Mouse (Mus musculus): ENCODE measurements around the gene Fam83b. TPM values are rescaled to one million over a fixed set of nuclear protein-coding genes. Genes with fewer than 3 reads are reported as not detected.

The Fam83b gene
- total and polyA plus RNA-seq, 3 experiments: 0.08 to 0.41 (median 0.40) TPM

- Histone ChIP-seq H3K9ac (ENCODE audit: insufficient read depth, low read depth) (no peak overlapping the region), H3K4me2 (ENCODE audit: insufficient read depth, low read depth, poor library complexity, severe bottlenecking) (no peak overlapping the region), H3K9me3 (replicated peaks; ENCODE audit: low read length) (no peaks in the 10 kb centered on the region), H3K27ac (ENCODE audit: insufficient read depth, low read depth) (no peak overlapping the region), H3K4me3 (replicated peaks in 1 of 3; ENCODE audit: low read depth in 2 of 3, low read length in 2 of 3, poor library complexity in 1 of 3) (no peak overlapping the region), H3K27me3 (replicated peaks) (no peaks in the 10 kb centered on the region), H3K79me2 (replicated peaks; ENCODE audit: control insufficient read depth, extremely low read depth, insufficient read depth, poor library complexity, severe bottlenecking) (no peaks in the 10 kb centered on the region), H3K4me1 (ENCODE audit: control insufficient read depth in 1 of 2, insufficient read depth in 2 of 2) (no peaks in the 10 kb centered on the region), H3K36me3 (replicated peaks in 1 of 2; ENCODE audit: control insufficient read depth in 1 of 2, insufficient read depth in 1 of 2, low read length in 1 of 2) (no peaks in the 10 kb centered on the region)
- dilution Hi-C loops (cut with MboI; ENCODE audit: extremely low pct_ligation_motif_present, extremely low pct_unique_long_range_greater_than_20kb, low sequenced_read_pairs): no loop called here
- in situ Hi-C loops (cut with MboI; ENCODE audit: low pct_ligation_motif_present, low pct_unique_long_range_greater_than_20kb, low sequenced_read_pairs): no loop called here
- peak; percentile 39 for TF ChIP-seq RAD21 (IDR thresholded peaks at IDR 0.05; ENCODE audit: low read depth, low read length)
- peak in 1 of 2 experiments; percentile 61; a peak in 2 of 4 replicates for TF ChIP-seq CTCF (conservative IDR thresholded peaks at IDR 0.05 in 1 of 2, IDR thresholded peaks at IDR 0.05 in 1 of 2; ENCODE audit: low read depth in 2 of 2, low read length in 2 of 2)
- no peak for TF ChIP-seq POLR2A (IDR thresholded peaks at IDR 0.05; ENCODE audit: low read depth, low read length)
- TF ChIP-seq SMC3 (IDR thresholded peaks at IDR 0.05; ENCODE audit: low read depth, low read length): peak; percentile 49
- no peak for TF ChIP-seq USF2 (conservative IDR thresholded peaks at IDR 0.05; ENCODE audit: low read depth, low read length)
- peak; percentile 25 for DNase-seq (ENCODE audit: extremely low read depth)
These were observed 105.4 kb downstream of the Fam83b start for GRCm38 (mm10) chr9:76461547-76461946.

- H3K4me3 ChIP-seq (replicated peaks in 1 of 3; ENCODE audit: low read depth in 2 of 3, low read length in 2 of 3, poor library complexity in 1 of 3): no peak overlapping the region
- no peak for TF ChIP-seq SMC3 (IDR thresholded peaks at IDR 0.05; ENCODE audit: low read depth, low read length)
- TF ChIP-seq RAD21 (IDR thresholded peaks at IDR 0.05; ENCODE audit: low read depth, low read length): no peak
- no peak for TF ChIP-seq CTCF (conservative IDR thresholded peaks at IDR 0.05 in 1 of 2, IDR thresholded peaks at IDR 0.05 in 1 of 2; ENCODE audit: low read depth in 2 of 2, low read length in 2 of 2)
- TF ChIP-seq NELFE (IDR thresholded peaks at IDR 0.05; ENCODE audit: low read depth, low read length): no peak
- no peak for TF ChIP-seq ETS1 (conservative IDR thresholded peaks at IDR 0.05; ENCODE audit: low read depth, low read length)
- TF ChIP-seq IRF4 (IDR thresholded peaks at IDR 0.05; ENCODE audit: low read depth, low read length): no peak
- no peak for TF ChIP-seq JUND (conservative IDR thresholded peaks at IDR 0.05; ENCODE audit: low read depth, low read length)
- TF ChIP-seq ZC3H11A (IDR thresholded peaks at IDR 0.05; ENCODE audit: low read depth, low read length): no peak
- no peak for TF ChIP-seq MAX (IDR thresholded peaks at IDR 0.05; ENCODE audit: low read length)
- TF ChIP-seq ZMIZ1 (IDR thresholded peaks at IDR 0.05; ENCODE audit: low read depth, low read length): no peak
- no peak for TF ChIP-seq EP300 (IDR thresholded peaks at IDR 0.05; ENCODE audit: low read length)
- H3K9ac ChIP-seq (ENCODE audit: insufficient read depth, low read depth): no peak overlapping the region
- no peak for DNase-seq (ENCODE audit: extremely low read depth)
- no peak overlapping the region for H3K27ac ChIP-seq (ENCODE audit: insufficient read depth, low read depth)
- no peaks in the 10 kb centered on the region for H3K9me3 ChIP-seq (replicated peaks; ENCODE audit: low read length)
- no peak overlapping the region for H3K4me2 ChIP-seq (ENCODE audit: insufficient read depth, low read depth, poor library complexity, severe bottlenecking)
- no peaks in the 10 kb centered on the region for H3K27me3 ChIP-seq (replicated peaks)
- H3K36me3 ChIP-seq (replicated peaks in 1 of 2; ENCODE audit: control insufficient read depth in 1 of 2, insufficient read depth in 1 of 2, low read length in 1 of 2): no peaks in the 10 kb centered on the region
- H3K4me1 ChIP-seq (ENCODE audit: control insufficient read depth in 1 of 2, insufficient read depth in 2 of 2): peaks cover 0 to 4% of the 10 kb centered on the region in 2 experiments; a peak in 1 of 4 replicates
- in situ Hi-C loops (cut with MboI; ENCODE audit: low pct_ligation_motif_present, low pct_unique_long_range_greater_than_20kb, low sequenced_read_pairs): no loop called here
- H3K79me2 ChIP-seq (replicated peaks; ENCODE audit: control insufficient read depth, extremely low read depth, insufficient read depth, poor library complexity, severe bottlenecking): no peaks in the 10 kb centered on the region
- dilution Hi-C loops (cut with MboI; ENCODE audit: extremely low pct_ligation_motif_present, extremely low pct_unique_long_range_greater_than_20kb, low sequenced_read_pairs): no loop called here
These were observed 111.2 kb downstream of the Fam83b start for GRCm38 (mm10) chr9:76455703-76456102.

Other genes with a start within 250 kb of the Fam83b start
- 0.04 TPM in 1 of 2 replicates, not detected in the other for gene Hcrtr2, start 243.3 kb downstream of the Fam83b start, total RNA-seq (2012; rRNA removed)
- 0.08 TPM in 1 of 2 replicates, not detected in the other for gene Hcrtr2, start 243.3 kb downstream of the Fam83b start, total RNA-seq (2014; rRNA removed)
- gene Hcrtr2, start 243.3 kb downstream of the Fam83b start, polyA plus RNA-seq (2012; ENCODE audit: insufficient read length, low read depth): not detected in 2 replicates